Mouse (Mus musculus) gastrocnemius, adult 2 months (tissue): ENCODE measurements around the gene Ganc. TPM values are rescaled to one million over a fixed set of nuclear protein-coding genes. Genes with fewer than 3 reads are reported as not detected.

Experiments used
- DNase-seq: peaks from one replicate; pipeline ENCODE4 v3.0.0; 2022
- H3K27ac ChIP-seq: fragments of 200-600 bp; 2 replicates; pipeline ENCODE4 v1.8.1; 2022; ENCODE audit warnings: mild to moderate bottlenecking
- H3K4me3 ChIP-seq: fragments of 200-600 bp; 2 replicates; pipeline ENCODE4 v1.8.1; 2022; ENCODE audit warnings: mild to moderate bottlenecking, moderate library complexity
- CTCF ChIP-seq: fragments of 200-600 bp; IDR thresholded peaks from 2 replicates; pipeline ENCODE4 v1.8.1; 2022; ENCODE audit warnings: antibody characterized with exemption, mild to moderate bottlenecking, moderate library complexity
- intact Hi-C: fragments of 180-260 bp; cut with DNase I; formaldehyde crosslinking; loops from one replicate; pipeline ENCODE4 v1.15.1; 2025
- total RNA-seq, 2 experiments: library from RNA; stranded (reverse); gene quantifications; 2 replicates each; pipeline ENCODE4 v1.2.3; 2021

Ganc gene
- total RNA-seq, 2 experiments from 2014 or later: 29.7 to 34.3 TPM

- intact Hi-C loops: loop anchor here (2.0 kb wide), 1 partner anchor 13 kb away; no protein-coding TSS in a partner anchor
- DNase-seq: peak; percentile 65
- H3K27ac ChIP-seq: peak overlapping the region; percentile 98
- H3K4me3 ChIP-seq: peak overlapping the region; percentile 17; the same call in 1 of the 2 replicates
- TF ChIP-seq CTCF: no peak
Measured at GRCm38 (mm10) chr2:120460216-120460615, 56.5 kb downstream of the Ganc start.

- Histone ChIP-seq H3K27ac (peak overlapping the region; percentile 98), H3K4me3 (peak overlapping the region; percentile 75)
- TF ChIP-seq CTCF: no peak
- intact Hi-C loops: no loop called here
- DNase-seq: peak; percentile 57
Measured at GRCm38 (mm10) chr2:120463328-120463727, 59.6 kb downstream of the Ganc start.

- intact Hi-C loops: loop anchor here (2.0 kb wide), 1 partner anchor 59 kb away; the partner anchor contains the start of gene Tmem87a
- peak; percentile 87 for DNase-seq
- TF ChIP-seq CTCF: no peak
- Histone ChIP-seq H3K4me3 (peak overlapping the region; percentile 75), H3K27ac (peak overlapping the region; percentile 98)
Measured at GRCm38 (mm10) chr2:120464091-120464490, 60.4 kb downstream of the Ganc start.

- Histone ChIP-seq H3K27ac (peak overlapping the region; percentile 98), H3K4me3 (peak overlapping the region; percentile 75)
- no peak for TF ChIP-seq CTCF
- intact Hi-C loops: loop anchor here (2.0 kb wide), 1 partner anchor 60 kb away; the partner anchor contains the start of gene Tmem87a
- no peak for DNase-seq
Measured at GRCm38 (mm10) chr2:120464732-120465396, 61.2 kb downstream of the Ganc start.

GRCm38 (mm10) chr2:120465397-120465785 is 61.7 kb downstream of the Ganc start:
- TF ChIP-seq CTCF: no peak
- H3K27ac ChIP-seq: peak overlapping the region; percentile 98
- intact Hi-C loops: loop anchor here (2.0 kb wide), 1 partner anchor 61 kb away; the partner anchor contains the start of gene Tmem87a
- DNase-seq: no peak
- peak overlapping the region; percentile 75 for H3K4me3 ChIP-seq

- Histone ChIP-seq H3K4me3 (peak overlapping the region; percentile 75), H3K27ac (peak overlapping the region; percentile 98)
- intact Hi-C loops: no loop called here
- TF ChIP-seq CTCF: no peak
- peak; percentile 54 for DNase-seq
Measured at GRCm38 (mm10) chr2:120468011-120468410, 64.3 kb downstream of the Ganc start.

- TF ChIP-seq CTCF: no peak
- no peak for DNase-seq
- Histone ChIP-seq H3K4me3 (peak overlapping the region; percentile 2; the same call in 1 of the 2 replicates), H3K27ac (peak overlapping the region; percentile 98; the same call in 1 of the 2 replicates)
- intact Hi-C loops: no loop called here
Measured at GRCm38 (mm10) chr2:120469220-120469619, 65.5 kb downstream of the Ganc start.

- intact Hi-C loops: loop anchor here (10.0 kb wide), 1 partner anchor 395 kb away; no protein-coding TSS in a partner anchor
Measured at GRCm38 (mm10) chr2:120469715-120470114, 66.0 kb downstream of the Ganc start.

GRCm38 (mm10) chr2:120470856-120471255 is 67.2 kb downstream of the Ganc start:
- no peak for TF ChIP-seq CTCF
- Histone ChIP-seq H3K4me3 (no peak overlapping the region), H3K27ac (peak overlapping the region; percentile 20; the same call in 1 of the 2 replicates)
- DNase-seq: no peak
- intact Hi-C loops: loop anchor here (10.0 kb wide), 1 partner anchor 394 kb away; no protein-coding TSS in a partner anchor

More at GRCm38 (mm10) chr2:120469715-120470114, 66.0 kb downstream of the Ganc start:
- no peak for TF ChIP-seq CTCF
- Histone ChIP-seq H3K4me3 (peak overlapping the region; percentile 2; the same call in 1 of the 2 replicates), H3K27ac (peak overlapping the region; percentile 98; the same call in 1 of the 2 replicates)
- no peak for DNase-seq

GRCm38 (mm10) chr2:120476277-120477087 is 72.8 kb downstream of the Ganc start:
- no peak for DNase-seq
- Histone ChIP-seq H3K27ac (peak overlapping the region; percentile 24), H3K4me3 (no peak overlapping the region)
- no peak for TF ChIP-seq CTCF
- intact Hi-C loops: loop anchor here (10.0 kb wide), 1 partner anchor 388 kb away; no protein-coding TSS in a partner anchor

- DNase-seq: peak; percentile 72
- Histone ChIP-seq H3K27ac (no peak overlapping the region), H3K4me3 (no peak overlapping the region)
- TF ChIP-seq CTCF: peak; percentile 81
- intact Hi-C loops: loop anchor here (2.0 to 10.0 kb wide), 2 partner anchors 192 to 386 kb away; no protein-coding TSS in a partner anchor
Measured at GRCm38 (mm10) chr2:120478600-120478999, 74.9 kb downstream of the Ganc start.

GRCm38 (mm10) chr2:120481921-120482320 is 78.2 kb downstream of the Ganc start:
- Histone ChIP-seq H3K27ac (peak overlapping the region; percentile 88), H3K4me3 (peak overlapping the region; percentile 21; the same call in 1 of the 2 replicates)
- intact Hi-C loops: loop anchor here (5.0 kb wide), 1 partner anchor 125 kb away; the partner anchor contains the start of genes Haus2 and Lrrc57
- no peak for TF ChIP-seq CTCF
- DNase-seq: no peak
